In the genomic region with DNA sequence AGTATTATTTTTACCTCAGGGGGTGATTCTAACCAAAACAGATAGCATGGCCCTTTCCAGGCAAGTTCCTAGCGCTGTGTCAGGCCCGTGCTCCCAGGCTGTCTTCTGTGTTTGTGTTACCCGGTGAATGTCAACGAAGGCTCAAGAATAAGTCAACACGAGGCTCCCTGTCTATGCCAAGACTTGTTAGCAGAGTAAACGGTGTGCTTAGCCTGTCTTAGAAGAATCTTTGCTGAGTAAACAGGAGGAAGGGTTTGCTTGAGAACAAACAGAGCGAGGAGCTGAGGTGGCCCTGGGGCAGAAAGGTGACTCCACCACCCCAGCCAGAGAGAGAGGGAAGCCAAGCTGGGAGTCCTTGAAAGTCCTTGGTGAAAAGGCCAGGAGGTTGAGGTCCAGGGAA, we compare ENCODE assay signal across 20 mouse cellular contexts. TPM values are rescaled to one million over a fixed set of nuclear protein-coding genes. Genes with fewer than 3 reads are reported as not detected.
DNase-seq lines count a peak whose midpoint lies in the region; ATAC-seq lines count a peak whose summit lies in the region.
"Had no signal": no experiment of that assay in that cellular context is flagged by ENCODE, and none has a peak within 500 bp of the region (broad histone marks: within the 10 kb centered on the region; RNA-seq: fewer than 3 reads in every experiment).

No protein-coding gene starts in this region.

- WGBS in heart, embryonic 10.5 days, result 22% methylated on average over 7 of the region's 7 CpGs
- 11% methylated on average over 7 of the region's 7 CpGs for WGBS in lung, embryonic 16.5 days

- no peak overlapping the region for H3K4me3 ChIP-seq in heart, embryonic 10.5 days
- no peak overlapping the region for H3K4me3 ChIP-seq in lung, embryonic 16.5 days (ENCODE audit: low read length)
- H3K4me3 ChIP-seq: midbrain, embryonic 15.5 days had no signal

- H3K9ac ChIP-seq in lung, embryonic 16.5 days (ENCODE audit: low read length), result 0 out of 2 replicates have a peak overlapping the region, but pooled peaks have one; percentile 9
- H3K9ac ChIP-seq: liver, embryonic 14.5 days; midbrain, embryonic 15.5 days had no signal

- no peak overlapping the region for H3K4me2 ChIP-seq in lung, embryonic 16.5 days (ENCODE audit: low read depth, low read length)
- H3K4me2 ChIP-seq: midbrain, embryonic 15.5 days had no signal

- DNase-seq in heart, embryonic 10.5 days (ENCODE audit: low spot score), result no peak
- no peak for DNase-seq in heart, adult 18-20 months
- DNase-seq in urinary bladder, postnatal 14 days (ENCODE audit: low spot score), result peak; percentile 37
- no peak for DNase-seq in urinary bladder, postnatal 25 days (ENCODE audit: low spot score)
- peak; percentile 71 for DNase-seq in yolk sac, embryonic 10.5 days (ENCODE audit: low spot score)
- no peak for DNase-seq in gastrocnemius, adult 8-10 months (ENCODE audit: low spot score in 2 of 2)
- DNase-seq: adrenal gland, postnatal 10 days; cerebellum, adult 11 months; cerebellum, postnatal 14 days; gastrocnemius, postnatal 10 days; heart, postnatal 36 days; kidney, adult 8-10 months; left cerebral cortex, postnatal 4 days; spleen, adult 18-20 months; thymus, postnatal 25 days had no signal

- peak overlapping the region; percentile 25; the same call in 1 of the 2 replicates for H3K27ac ChIP-seq in heart, embryonic 10.5 days
- H3K27ac ChIP-seq in lung, embryonic 16.5 days (ENCODE audit: low read length), result peak overlapping the region; percentile 49
- H3K27ac ChIP-seq: liver, embryonic 14.5 days; midbrain, embryonic 15.5 days had no signal

- H3K27me3 ChIP-seq in heart, embryonic 10.5 days (ENCODE audit: insufficient read depth, poor library complexity, severe bottlenecking), result peaks cover 43% of the 10 kb centered on the region
- H3K27me3 ChIP-seq in lung, embryonic 16.5 days (ENCODE audit: control insufficient read depth, insufficient read depth, low read depth, low read length), result peaks cover 4% of the 10 kb centered on the region
- H3K27me3 ChIP-seq: midbrain, embryonic 15.5 days had no signal

- peaks cover 10% of the 10 kb centered on the region for H3K4me1 ChIP-seq in heart, embryonic 10.5 days
- H3K4me1 ChIP-seq in lung, embryonic 16.5 days (replicated peaks; ENCODE audit: control insufficient read depth, insufficient read depth, low read length), result peaks cover 14% of the 10 kb centered on the region

- H3K36me3 ChIP-seq in heart, embryonic 10.5 days, result no peaks in the 10 kb centered on the region
- H3K36me3 ChIP-seq in lung, embryonic 16.5 days (ENCODE audit: control insufficient read depth, insufficient read depth, low read length), result no peaks in the 10 kb centered on the region
- H3K36me3 ChIP-seq: midbrain, embryonic 15.5 days had no signal

- peak; percentile 49 for ATAC-seq in lung, embryonic 16.5 days (ENCODE audit: low read depth)
- ATAC-seq in granulocyte monocyte progenitor cell, adult 5-6 weeks (replicated peaks; ENCODE audit: poor library complexity, severe bottlenecking), result no peak
- ATAC-seq: hindbrain, embryonic 16.5 days; midbrain, embryonic 15.5 days had no signal

- no peaks in the 10 kb centered on the region for H3K9me3 ChIP-seq in heart, embryonic 10.5 days
- H3K9me3 ChIP-seq in lung, embryonic 16.5 days (ENCODE audit: control insufficient read depth, low read length), result no peaks in the 10 kb centered on the region
- H3K9me3 ChIP-seq: midbrain, embryonic 15.5 days had no signal

RNA-seq across cellular contexts. Expression of a gene that starts 10.1 kb away (rescaled TPM):
- polyA plus RNA-seq in heart, embryonic 10.5 days (2016; fragmentation: Nextera tagmentation; extraction: Ambion mirVana), result 900 and 968 TPM in 2 replicates
- 1,000 to 10,000 TPM; 1,497 to 1,660 TPM for total RNA-seq in heart, adult 18-20 months (2021)
- 1,274 and 1,299 TPM in 2 replicates for polyA plus RNA-seq in lung, embryonic 16.5 days (2015; fragmentation: Nextera tagmentation; extraction: Ambion mirVana)
- total RNA-seq in granulocyte monocyte progenitor cell, adult 5-6 weeks (2014; fragmentation: Nextera tagmentation), result 3,366 and 4,270 TPM in 2 replicates
- 4,896 and 5,913 TPM in 2 replicates for total RNA-seq in granulocyte monocyte progenitor cell, adult 5-6 weeks (2017)
- total RNA-seq in gastrocnemius, adult 8-10 months (2022), result 1,000 to 10,000 TPM; 1,384 to 1,601 (median 1,420) TPM

RNA-seq across cellular contexts. Expression of a gene that starts 42.4 kb away (rescaled TPM):
- 105 and 112 TPM in 2 replicates for polyA plus RNA-seq in heart, embryonic 10.5 days (2016; fragmentation: Nextera tagmentation; extraction: Ambion mirVana)
- total RNA-seq in heart, adult 18-20 months (2021), result 1 to 10 TPM; 1.2 to 3.1 TPM
- 138 and 146 TPM in 2 replicates for polyA plus RNA-seq in lung, embryonic 16.5 days (2015; fragmentation: Nextera tagmentation; extraction: Ambion mirVana)
- 32.7 and 46.7 TPM in 2 replicates for total RNA-seq in granulocyte monocyte progenitor cell, adult 5-6 weeks (2014; fragmentation: Nextera tagmentation)
- total RNA-seq in granulocyte monocyte progenitor cell, adult 5-6 weeks (2017), result 146 and 173 TPM in 2 replicates
- total RNA-seq in gastrocnemius, adult 8-10 months (2022), result under 1 TPM in 2 of 4 experiments, not detected in 2; 0.46 to 0.68 TPM

Comparison
In these comparisons a context has a peak if more than half of its experiments do, and no peak if none do; other contexts are left out.
1. DNase-seq: peak in urinary bladder, postnatal 14 days (single experiment) and yolk sac, embryonic 10.5 days (single experiment); none in heart, embryonic 10.5 days (single experiment), heart, adult 18-20 months (0 of 2), urinary bladder, postnatal 25 days (single experiment) and gastrocnemius, adult 8-10 months (0 of 2).
2. RNA of a gene that starts 42.4 kb away (total RNA-seq): 32.7 to 173 TPM in granulocyte monocyte progenitor cell, adult 5-6 weeks; 1.2 to 3.1 TPM in heart, adult 18-20 months and 0.46 to 0.68 TPM in gastrocnemius, adult 8-10 months; every median in the first group is over 4 times any median in the second.